Mouse (Mus musculus): Measurements from ENCODE around the gene Slc25a35. TPM values are rescaled to one million over a fixed set of nuclear protein-coding genes. Genes with fewer than 3 reads are reported as not detected.
A peak's percentile ranks its signal among the peaks of the same experiment; 100 is the strongest.
"Not testable (repeated sequence)": the region's sequence is repeated elsewhere in the genome, so short reads cannot be mapped to it uniquely, and the experiment has no call there.

Slc25a35 gene
- total RNA-seq, 2 experiments from 2014 or later = 6.4 to 7.4 TPM

DNA sequence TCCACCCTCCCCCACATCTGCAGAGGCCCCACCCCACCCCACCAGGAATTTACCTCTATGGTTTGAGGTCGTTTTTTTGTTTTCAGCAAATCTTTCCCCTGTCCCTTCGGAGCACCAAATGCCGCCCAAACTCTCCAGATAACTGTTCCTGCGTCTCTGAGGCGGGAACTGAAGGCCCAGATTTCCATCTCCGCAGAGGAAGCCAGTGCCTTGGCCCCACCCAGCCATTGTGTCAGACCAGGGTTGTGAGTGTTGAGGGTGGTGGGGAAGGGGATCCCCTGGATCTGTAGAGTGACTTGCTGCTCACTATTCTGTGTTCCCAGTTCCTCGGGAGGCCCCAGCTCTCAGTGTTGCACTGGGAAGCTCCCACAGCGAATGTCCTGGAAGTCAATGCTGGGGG is 10.6 kb upstream of the Slc25a35 start, which contains the start of gene Arhgef15:
Gene Arhgef15, minus strand, starts transcription at position 173 of the 400 bp plus-strand sequence.
- no peak for DNase-seq (ENCODE audit: low spot score)
- intact Hi-C loops (cut with DNase I) = no loop called here

DNA sequence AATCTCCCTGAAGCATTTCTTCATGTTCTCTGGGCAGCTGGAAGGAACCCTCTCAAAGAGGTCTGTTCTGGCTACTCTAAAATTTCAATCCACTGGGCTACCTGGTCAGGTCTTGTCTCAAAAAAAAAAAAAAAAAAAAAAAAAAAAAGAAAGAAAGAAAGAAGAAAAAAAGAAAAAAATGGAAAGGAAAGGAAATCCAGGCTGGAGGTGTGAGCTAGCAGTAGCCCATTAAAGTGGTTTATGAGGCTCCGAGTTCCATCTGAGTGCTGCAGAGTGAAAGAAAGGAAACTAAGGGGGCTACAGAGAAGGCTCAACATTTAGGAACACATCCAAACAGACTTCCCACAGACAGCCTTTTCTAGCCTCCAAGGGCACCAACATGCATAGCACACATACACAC is 10.0 kb upstream of the Slc25a35 start:
- intact Hi-C loops (cut with DNase I) = no loop called here
- DNase-seq (ENCODE audit: low spot score) = no peak

GRCm38 (mm10) chr11:68961596-68961995 is 6.3 kb upstream of the Slc25a35 start:
- intact Hi-C loops (cut with DNase I) = no loop called here
- no peak for DNase-seq (ENCODE audit: low spot score)

DNA sequence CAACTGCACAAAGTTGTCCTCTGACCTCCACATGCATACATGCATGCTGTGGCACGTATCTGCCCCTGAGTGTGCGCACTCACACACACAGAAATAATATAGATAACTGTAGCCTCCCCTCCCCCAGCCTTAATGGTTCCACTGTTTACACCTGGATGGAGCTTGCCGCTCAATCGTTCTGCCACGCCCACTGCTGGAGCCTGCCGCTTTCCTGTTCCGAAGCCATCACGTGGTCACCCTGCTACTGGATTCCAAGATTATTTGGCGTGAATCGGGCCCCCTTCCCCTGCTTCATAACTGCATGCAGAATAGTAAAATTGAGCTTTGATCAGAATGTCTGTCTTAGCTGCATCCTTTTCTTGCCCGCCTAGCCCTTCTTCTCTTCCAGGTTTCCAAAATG is 5.8 kb upstream of the Slc25a35 start:
- DNase-seq (ENCODE audit: low spot score); intact Hi-C loops (cut with DNase I): not testable (repeated sequence)

GRCm38 (mm10) chr11:68963405-68963804 is 4.5 kb upstream of the Slc25a35 start:
- intact Hi-C loops (cut with DNase I) = no loop called here

DNA sequence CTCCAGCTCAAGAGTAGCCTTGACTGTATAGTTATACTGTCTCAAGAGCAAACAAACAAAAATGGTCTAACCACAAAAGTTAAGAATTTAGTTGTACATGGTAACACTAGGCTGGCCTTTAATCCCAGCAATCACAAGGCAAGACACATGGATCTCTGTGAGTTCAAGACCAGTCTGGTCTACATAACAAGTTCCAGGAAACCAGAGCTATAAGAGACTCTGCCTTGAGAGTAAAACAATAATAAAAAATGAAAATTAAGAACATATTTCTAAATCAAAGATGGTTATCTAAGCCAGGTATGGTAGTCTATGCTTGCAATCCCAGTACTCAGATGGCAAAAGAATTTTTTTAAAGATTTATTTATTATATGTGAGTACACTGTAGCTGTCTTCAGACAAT is 2.9 kb upstream of the Slc25a35 start:
- DNase-seq (ENCODE audit: low spot score) = no peak
- intact Hi-C loops (cut with DNase I) = loop anchor here (5.0 kb wide), 2 partner anchors 63 to 72 kb away; partner anchors contain the start of gene Rpl26

More at GRCm38 (mm10) chr11:68963405-68963804, 4.5 kb upstream of the Slc25a35 start:
- DNase-seq (ENCODE audit: low spot score) = no peak

DNA sequence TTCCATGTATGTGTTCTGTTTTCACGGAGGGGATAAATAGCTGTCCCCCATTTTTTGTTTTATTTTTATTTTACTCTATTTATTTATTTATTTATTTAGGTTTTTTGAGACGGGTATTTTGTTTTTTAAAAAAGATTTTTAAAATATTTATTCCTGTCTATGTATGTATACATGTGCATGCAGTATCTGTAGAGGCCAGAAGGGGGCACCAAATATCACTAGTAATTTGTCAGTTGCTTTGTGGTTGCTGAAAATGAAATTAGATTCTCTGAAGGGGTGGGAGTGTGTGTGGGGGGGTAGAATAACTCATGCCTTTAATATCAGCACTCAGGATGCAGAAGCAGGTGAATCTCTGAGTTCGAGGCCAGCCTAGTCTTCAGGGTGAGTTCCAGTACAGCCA is 2.1 kb upstream of the Slc25a35 start:
- intact Hi-C loops (cut with DNase I) = loop anchor here (1.0 to 5.0 kb wide), 3 partner anchors 16 to 71 kb away; partner anchors contain the start of gene Rpl26
- no peak for DNase-seq (ENCODE audit: low spot score)

DNA sequence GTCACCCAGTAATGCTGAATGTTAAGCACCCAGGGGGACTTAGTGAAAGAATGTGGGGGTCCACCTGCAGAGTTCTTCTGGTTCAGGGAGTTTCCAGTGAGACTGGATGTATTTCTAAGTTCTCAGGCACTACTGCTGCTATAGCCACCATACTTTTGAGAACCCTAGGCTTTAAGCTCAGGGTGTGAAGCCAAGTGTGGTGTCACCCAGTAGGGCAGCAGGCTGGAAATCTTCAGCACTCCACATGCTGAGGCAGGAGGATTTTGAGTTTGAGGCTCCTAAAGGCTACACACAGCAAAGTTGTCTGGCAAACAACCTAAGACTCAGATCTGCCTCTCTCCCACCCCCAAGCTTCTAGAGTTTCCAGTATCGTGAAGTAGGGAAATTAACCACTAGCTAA is 1.4 kb upstream of the Slc25a35 start:
- intact Hi-C loops (cut with DNase I) = loop anchor here (1.0 to 5.0 kb wide), 3 partner anchors 16 to 71 kb away; partner anchors contain the start of gene Rpl26
- DNase-seq (ENCODE audit: low spot score) = no peak

DNA sequence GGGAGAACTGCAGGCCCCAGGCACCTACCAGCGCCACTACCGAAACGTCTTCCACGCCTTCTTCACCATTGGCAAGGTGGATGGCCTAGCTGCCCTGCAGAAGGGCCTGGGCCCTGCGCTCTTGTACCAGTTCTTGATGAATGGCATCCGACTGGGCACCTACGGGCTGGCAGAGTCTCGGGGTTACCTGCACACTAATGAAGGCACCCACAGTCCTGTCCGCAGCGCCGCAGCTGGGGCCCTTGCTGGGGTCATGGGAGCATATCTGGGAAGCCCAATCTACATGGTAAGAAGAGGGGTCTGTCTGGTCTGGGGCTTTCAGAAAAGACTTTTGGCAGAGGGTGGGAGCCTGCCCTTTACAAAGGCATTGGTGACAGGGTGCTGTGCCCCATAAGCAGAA is 821 bp downstream of the Slc25a35 start:
- intact Hi-C loops (cut with DNase I) = loop anchor here (5.0 kb wide), 2 partner anchors 66 to 69 kb away; partner anchors contain the start of gene Rpl26
- no peak for DNase-seq (ENCODE audit: low spot score)

- intact Hi-C loops (cut with DNase I) = no loop called here
- no peak for DNase-seq (ENCODE audit: low spot score)
Observed at GRCm38 (mm10) chr11:68970232-68970631, 2.3 kb downstream of the Slc25a35 start.

- intact Hi-C loops (cut with DNase I) = not testable (repeated sequence)
Observed at GRCm38 (mm10) chr11:68973250-68974058, 5.5 kb downstream of the Slc25a35 start.

DNA sequence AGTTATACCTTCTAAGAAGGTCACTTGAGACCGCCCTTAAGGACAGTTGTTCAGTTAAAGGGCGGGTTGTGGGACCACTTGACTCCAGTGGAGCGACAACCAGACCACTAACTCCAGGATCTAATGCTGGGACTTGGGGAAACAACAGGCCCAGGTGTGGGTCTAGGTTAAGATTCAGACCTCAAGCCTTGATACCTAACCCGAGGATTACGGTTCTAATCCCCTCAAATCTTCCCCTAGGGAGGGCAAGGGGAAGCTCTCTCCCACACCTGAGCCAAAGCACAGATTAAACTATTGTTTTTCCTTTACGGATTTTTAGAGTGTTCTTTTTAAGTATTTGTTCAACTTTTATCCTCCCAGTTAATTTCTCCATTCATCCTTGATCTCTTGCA is 6.1 kb downstream of the Slc25a35 start:
- no peak for DNase-seq (ENCODE audit: low spot score)

More at GRCm38 (mm10) chr11:68973250-68974058, 5.5 kb downstream of the Slc25a35 start:
- DNase-seq (ENCODE audit: low spot score) = peak; percentile 78

DNA sequence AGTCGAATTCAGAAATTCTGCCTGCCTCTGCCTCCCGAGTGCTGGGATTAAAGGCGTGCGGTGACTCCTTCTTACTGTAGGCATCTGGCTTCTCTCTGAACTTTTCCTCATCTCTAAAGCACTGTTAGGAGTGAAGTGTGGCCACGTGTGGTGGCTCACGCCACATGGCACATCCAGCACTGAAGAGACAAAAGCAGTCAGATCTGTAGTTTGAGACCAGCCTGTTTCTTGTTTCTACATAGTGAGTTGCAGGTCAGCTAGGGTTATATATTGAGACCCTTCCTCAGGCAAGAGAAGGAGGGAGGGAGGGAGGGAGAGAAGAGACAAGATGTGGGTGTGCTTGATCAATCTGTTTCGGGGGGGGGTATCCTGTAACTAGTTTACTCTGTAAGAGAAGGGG is 7.2 kb downstream of the Slc25a35 start, which contains the start of gene Rangrf:
Gene Rangrf, minus strand, starts transcription at position 101 of the 400 bp plus-strand sequence.
- intact Hi-C loops (cut with DNase I) = no loop called here

More for the DNA sequence above, 6.1 kb downstream of the Slc25a35 start:
- intact Hi-C loops (cut with DNase I) = no loop called here

DNA sequence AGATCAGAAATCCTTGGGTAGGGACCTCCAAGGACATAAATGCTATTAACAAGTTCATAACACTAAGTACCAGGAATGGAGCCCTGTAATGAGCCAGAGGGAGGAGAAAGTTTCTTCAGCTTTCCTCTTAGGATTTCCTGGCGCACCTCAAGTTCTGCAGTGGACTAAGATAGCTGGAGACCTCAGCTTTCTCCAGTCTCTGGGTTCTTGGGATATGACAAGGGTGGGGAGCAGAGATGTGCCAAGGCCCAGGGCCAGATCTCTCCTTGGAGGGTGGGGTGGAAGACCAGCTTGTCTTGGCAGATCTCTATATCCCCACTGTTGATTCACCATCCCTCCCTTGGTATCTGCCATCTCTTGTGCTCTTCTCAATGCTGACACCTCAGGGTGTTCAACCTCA is 7.7 kb downstream of the Slc25a35 start:
- no peak for DNase-seq (ENCODE audit: low spot score)
- intact Hi-C loops (cut with DNase I) = no loop called here

More for the DNA sequence above, 7.2 kb downstream of the Slc25a35 start, which contains the start of gene Rangrf:
- DNase-seq (ENCODE audit: low spot score) = no peak

DNA sequence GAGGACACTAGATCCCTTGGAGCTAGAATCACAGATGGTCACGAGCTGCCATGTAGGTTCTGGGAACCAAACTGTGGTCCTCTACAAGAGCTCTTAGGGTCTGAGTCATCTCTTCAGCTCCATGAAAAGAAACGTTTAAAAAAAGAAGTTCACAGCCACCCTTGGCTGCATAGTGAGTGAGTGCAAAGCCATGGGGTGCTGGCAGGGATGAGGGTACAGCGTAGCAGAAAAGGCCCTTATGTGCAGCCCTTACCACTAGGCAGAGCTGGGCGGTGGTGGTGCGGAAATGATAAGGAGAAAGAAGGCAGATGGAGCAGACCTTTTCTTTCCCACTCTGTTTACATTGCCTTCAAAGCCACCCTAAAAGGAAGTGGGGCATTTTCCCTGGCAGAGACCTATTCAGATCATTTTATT is 11.4 kb downstream of the Slc25a35 start:
- intact Hi-C loops (cut with DNase I) = no loop called here

DNA sequence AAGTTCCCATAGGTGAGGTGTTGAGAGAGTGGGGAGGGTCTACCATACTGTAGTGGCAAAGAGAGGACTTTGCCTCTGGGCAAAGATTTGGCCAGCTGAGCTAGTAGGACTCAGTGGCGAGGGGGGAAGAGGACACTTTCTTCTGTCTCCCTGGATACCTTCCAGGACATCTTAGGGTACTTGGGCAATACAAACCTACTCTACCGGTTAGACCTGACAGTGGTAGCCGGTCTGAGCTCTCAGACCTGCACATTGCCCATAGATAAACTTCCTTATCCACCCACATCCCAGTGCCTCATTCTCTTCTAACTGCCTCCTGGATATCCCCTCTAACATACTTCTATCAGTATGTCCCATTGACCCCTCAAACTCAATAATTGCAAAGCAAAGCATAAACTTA is 13.0 kb downstream of the Slc25a35 start:
- DNase-seq (ENCODE audit: low spot score) = no peak
- intact Hi-C loops (cut with DNase I) = no loop called here

More for the DNA sequence above, 11.4 kb downstream of the Slc25a35 start:
- DNase-seq (ENCODE audit: low spot score) = no peak

- intact Hi-C loops (cut with DNase I) = loop anchor here (1.0 kb wide), 2 partner anchors 17 to 79 kb away; no protein-coding TSS in a partner anchor
Observed at GRCm38 (mm10) chr11:68982639-68983369, 14.9 kb downstream of the Slc25a35 start.

GRCm38 (mm10) chr11:68987365-68987882 is 19.5 kb downstream of the Slc25a35 start:
- intact Hi-C loops (cut with DNase I) = no loop called here
- no peak for DNase-seq (ENCODE audit: low spot score)

More at GRCm38 (mm10) chr11:68982639-68983369, 14.9 kb downstream of the Slc25a35 start:
- DNase-seq (ENCODE audit: low spot score) = peak; percentile 40

DNA sequence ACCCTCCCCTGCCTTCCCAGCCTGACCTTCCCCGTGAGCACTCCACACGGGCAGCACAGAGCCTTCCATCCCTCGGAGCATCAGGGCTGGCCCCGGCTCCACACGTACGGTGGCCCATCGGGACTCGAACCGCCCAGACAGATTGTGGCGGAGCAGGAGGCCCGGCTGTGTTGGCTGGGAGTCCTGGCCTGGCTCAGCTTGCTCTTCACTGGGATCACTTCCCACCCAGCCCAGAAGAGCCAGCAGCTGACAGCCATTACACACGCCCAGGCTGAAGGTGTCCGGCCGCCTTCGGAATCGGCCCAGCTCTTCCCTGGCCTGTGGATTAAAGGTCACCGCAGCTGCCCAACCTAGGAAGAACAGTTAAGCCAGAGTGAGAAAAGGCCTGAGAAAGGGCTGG is 20.4 kb downstream of the Slc25a35 start:
- intact Hi-C loops (cut with DNase I) = no loop called here
- DNase-seq (ENCODE audit: low spot score) = no peak

- intact Hi-C loops (cut with DNase I) = no loop called here
- DNase-seq (ENCODE audit: low spot score) = no peak
Observed at GRCm38 (mm10) chr11:68993122-68993521, 25.2 kb downstream of the Slc25a35 start.
